Mouse (Mus musculus) liver, adult 2 months (tissue): ENCODE measurements around the gene Cdk11b.

Experiments
- CTCF ChIP-seq: fragments of 200-500 bp; IDR thresholded peaks from 2 replicates; pipeline ENCODE4 v1.5.1; 2011; ENCODE audit warnings: low read depth, low read length, control low read depth
- POLR2A ChIP-seq: fragments of 200-500 bp; IDR thresholded peaks from 2 replicates; pipeline ENCODE4 v1.6.1; 2011; ENCODE audit warnings: low read length, control low read depth; ENCODE audit not compliant: insufficient read depth; ENCODE audit errors: extremely low read depth

DNA sequence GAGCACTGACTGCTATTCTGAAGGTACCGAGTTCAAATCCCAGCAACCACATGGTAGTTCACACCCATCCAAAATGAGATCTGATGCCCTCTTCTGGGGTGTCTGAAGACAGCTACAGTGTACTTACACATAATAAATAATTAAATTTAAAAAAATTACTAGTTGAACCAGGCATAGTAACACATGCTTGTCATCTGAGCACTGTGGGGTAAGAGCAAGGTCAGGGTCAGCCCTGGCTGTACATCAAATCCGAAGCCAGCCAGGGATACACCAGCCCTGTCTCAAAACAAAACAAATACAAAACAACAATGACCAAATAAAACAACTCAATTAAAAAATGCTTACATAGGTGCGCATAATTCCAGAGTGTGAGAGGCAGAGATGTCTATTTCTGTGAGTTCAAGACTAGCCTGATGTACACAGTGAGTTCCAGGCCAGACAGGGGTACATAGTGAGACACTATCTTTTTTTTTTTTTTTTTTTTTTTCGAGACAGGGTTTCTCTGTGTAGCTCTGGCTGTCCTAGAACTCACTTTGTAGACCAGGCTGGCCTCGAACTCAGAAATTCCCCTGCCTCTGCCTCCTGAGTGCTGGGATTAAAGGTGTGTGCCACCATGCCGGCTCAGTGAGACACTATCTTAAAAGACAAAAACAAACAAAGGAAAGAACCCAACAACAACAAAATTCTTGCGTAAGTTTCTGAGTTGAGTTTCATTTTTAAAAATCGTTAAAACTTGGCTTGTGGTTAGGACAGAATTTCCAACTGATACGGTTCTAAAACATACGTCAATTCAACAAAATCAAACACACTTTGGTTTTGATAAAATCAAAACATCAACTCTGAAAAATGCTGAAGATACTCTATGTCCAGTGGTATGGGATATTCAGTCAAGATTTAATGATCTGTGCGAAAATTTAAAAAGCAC is 24.5 kb upstream of the Cdk11b start:
- TF ChIP-seq CTCF (no peak), POLR2A (no peak)
